Mouse (Mus musculus) CH12.LX (cell line): Measurements from ENCODE around the gene Cd300ld3.

Source experiments
- CTCF ChIP-seq, 2 experiments: IDR thresholded peaks in 1 of 2; conservative IDR thresholded peaks in 1 of 2; 2 replicates each; pipeline ENCODE4 v1.5.1; 2011 to 2012; ENCODE audit warnings: low read depth in 2 of 2, low read length in 2 of 2, improper control_type of control experiment in 1 of 2, inconsistent platforms in 1 of 2, mild to moderate bottlenecking in 1 of 2, moderate library complexity in 1 of 2
- JUN ChIP-seq: IDR thresholded peaks from 2 replicates; pipeline ENCODE4 v1.6.1; 2011; ENCODE audit warnings: low read depth, mild to moderate bottlenecking, low read length, improper control_type of control experiment, moderate library complexity; ENCODE audit not compliant: insufficient read depth
- MAX ChIP-seq: IDR thresholded peaks from 2 replicates; pipeline ENCODE4 v1.6.1; 2011; ENCODE audit warnings: low read length, improper control_type of control experiment
- MYC ChIP-seq: IDR thresholded peaks from 2 replicates; pipeline ENCODE4 v1.6.1; 2011; ENCODE audit warnings: low read depth, mild to moderate bottlenecking, improper control_type of control experiment, low read length
- TCF12 ChIP-seq: IDR thresholded peaks from 2 replicates; pipeline ENCODE4 v1.6.1; 2014; ENCODE audit warnings: low read depth, mild to moderate bottlenecking, inconsistent platforms, low read length, improper control_type of control experiment

DNA sequence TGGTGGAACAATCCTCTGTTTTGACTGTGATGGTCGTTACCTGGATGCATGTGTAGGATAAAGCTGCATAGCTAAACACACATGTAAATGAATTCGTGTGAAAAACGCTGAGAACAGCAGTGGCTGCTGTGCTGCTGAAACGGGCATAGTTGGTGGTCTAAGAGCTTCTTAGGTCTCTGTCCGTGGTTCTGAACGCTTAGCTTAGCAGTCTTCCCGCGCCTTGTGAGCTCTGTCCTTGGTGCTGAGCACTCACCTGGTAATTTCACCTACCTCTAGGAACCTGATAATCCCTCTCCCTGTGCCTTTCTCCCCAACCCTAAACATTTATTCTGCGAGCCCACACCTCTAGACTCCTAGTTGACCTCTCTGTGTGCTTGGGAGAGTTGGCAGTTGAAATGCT, 4.0 kb upstream of the Cd300ld3 start:
- TF ChIP-seq MAX: no peak
- TF ChIP-seq JUN: no peak
- no peak for TF ChIP-seq MYC
- TF ChIP-seq CTCF (conservative IDR thresholded peaks at IDR 0.05 in 1 of 2, IDR thresholded peaks at IDR 0.05 in 1 of 2; ENCODE audit: low read depth in 2 of 2, low read length in 2 of 2): no peak
- TF ChIP-seq TCF12: no peak
